Mouse (Mus musculus) testis, adult 2 months (tissue): ENCODE results near the gene Bmpr1a. TPM values are rescaled to one million over a fixed set of nuclear protein-coding genes. Genes with fewer than 3 reads are reported as not detected.

ENCODE experiments used
- H3K27ac ChIP-seq: fragments of 200-500 bp; 2 replicates; pipeline ENCODE4 v1.5.1; 2012; ENCODE audit warnings: low read depth, low read length; ENCODE audit not compliant: control insufficient read depth, insufficient read depth
- H3K27me3 ChIP-seq: fragments of 200-500 bp; 2 replicates; pipeline ENCODE4 v1.6.1; 2012; ENCODE audit warnings: mild to moderate bottlenecking, low read length, moderate library complexity; ENCODE audit not compliant: control insufficient read depth, insufficient read depth
- H3K36me3 ChIP-seq: fragments of 200-500 bp; 2 replicates; pipeline ENCODE4 v1.6.1; 2012; ENCODE audit warnings: mild to moderate bottlenecking, low read length; ENCODE audit not compliant: control insufficient read depth, insufficient read depth
- H3K4me1 ChIP-seq: fragments of 200-500 bp; 2 replicates; pipeline ENCODE4 v1.6.1; 2012; ENCODE audit warnings: low read length; ENCODE audit not compliant: control insufficient read depth, insufficient read depth
- H3K4me3 ChIP-seq: fragments of 200-500 bp; 2 replicates; pipeline ENCODE4 v1.5.1; 2012; ENCODE audit warnings: low read depth, mild to moderate bottlenecking, low read length, moderate library complexity, mixed read lengths; ENCODE audit not compliant: control insufficient read depth
- CTCF ChIP-seq: fragments of 200-500 bp; IDR thresholded peaks from 2 replicates; pipeline ENCODE4 v1.5.1; 2012; ENCODE audit warnings: low read depth, mild to moderate bottlenecking, inconsistent platforms, low read length, moderate library complexity; ENCODE audit not compliant: control insufficient read depth, insufficient read depth, insufficient replicate concordance
- POLR2A ChIP-seq: fragments of 200-500 bp; IDR thresholded peaks from 2 replicates; pipeline ENCODE4 v1.6.1; 2012; ENCODE audit warnings: low read depth, mild to moderate bottlenecking, inconsistent platforms, low read length, moderate library complexity; ENCODE audit not compliant: control insufficient read depth
- polyA plus RNA-seq: library from polyadenylated mRNA; depleted of rRNA; stranded (reverse); fragments of >200 nt; gene quantifications from 2 replicates; pipeline ENCODE4 v1.2.3, GENCODE M21; 2012

The Bmpr1a gene
- polyA plus RNA-seq, 1 experiment = 5.9 TPM

DNA sequence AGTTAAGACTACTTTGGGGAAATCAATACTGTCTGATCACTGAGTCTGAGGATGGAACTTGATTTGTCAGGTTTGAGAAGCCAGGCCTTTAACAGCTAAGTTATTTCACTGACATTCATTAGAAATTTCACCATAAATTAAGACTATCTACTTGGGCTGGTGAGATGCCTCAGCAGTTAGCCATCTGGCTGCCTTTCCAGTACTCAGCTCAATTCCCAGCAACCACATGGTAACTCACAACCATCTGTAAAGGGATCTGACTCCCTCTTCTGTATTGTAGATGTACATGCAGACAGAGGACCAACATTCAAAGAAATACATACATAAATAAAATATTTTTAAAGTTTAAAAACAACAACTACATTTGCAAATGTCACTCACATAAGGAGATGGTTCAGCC lies 51.3 kb downstream of the Bmpr1a start:
- Histone ChIP-seq H3K27me3 (no peaks in the 10 kb centered on the region), H3K4me3 (no peak overlapping the region), H3K4me1 (no peaks in the 10 kb centered on the region), H3K27ac (no peak overlapping the region), H3K36me3 (no peaks in the 10 kb centered on the region)
- TF ChIP-seq CTCF (no peak), POLR2A (no peak)

DNA sequence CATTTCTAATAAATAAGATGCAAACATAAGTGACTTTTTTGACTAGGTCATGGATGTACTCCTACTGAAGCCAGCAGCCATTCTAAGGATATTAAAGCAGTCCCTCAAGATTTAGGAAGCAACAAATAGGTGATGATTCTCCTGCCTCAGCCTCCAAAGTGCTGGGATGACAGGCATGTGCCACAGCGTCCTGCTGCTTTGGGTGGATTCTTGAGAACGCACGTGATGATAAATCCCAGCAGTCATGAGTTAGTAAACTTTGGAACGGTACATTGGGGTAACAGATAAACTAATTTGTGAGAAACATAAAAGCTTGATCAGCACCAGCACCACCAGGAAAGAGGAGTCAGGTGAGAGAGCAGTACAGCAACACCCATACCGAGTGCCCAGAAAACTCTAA lies 52.7 kb downstream of the Bmpr1a start:
- no peaks in the 10 kb centered on the region for H3K36me3 ChIP-seq

DNA sequence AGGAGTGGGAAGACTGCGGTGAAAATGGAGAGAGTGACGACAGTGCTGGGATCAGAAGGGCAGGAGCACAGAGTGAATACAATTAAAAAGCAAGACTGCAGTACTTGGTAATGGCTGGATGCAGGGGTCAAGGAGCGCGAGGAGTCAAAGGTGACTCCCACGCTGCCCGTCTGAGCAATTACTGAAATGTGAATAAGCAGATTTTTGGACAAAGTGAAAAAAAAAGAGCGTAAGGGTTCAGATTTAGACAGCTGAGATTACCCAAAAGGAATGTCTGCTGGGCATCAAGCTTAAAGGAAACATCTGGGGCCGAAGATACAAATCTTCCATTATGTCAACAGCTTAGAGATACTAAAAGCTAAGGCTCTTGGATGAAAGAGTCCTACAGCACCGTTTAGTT lies 53.3 kb downstream of the Bmpr1a start:
- no peak for TF ChIP-seq POLR2A
- TF ChIP-seq CTCF = no peak
- H3K4me1 ChIP-seq = no peaks in the 10 kb centered on the region
- H3K27me3 ChIP-seq = no peaks in the 10 kb centered on the region
- no peak overlapping the region for H3K27ac ChIP-seq
- no peak overlapping the region for H3K4me3 ChIP-seq
- H3K36me3 ChIP-seq = no peaks in the 10 kb centered on the region

More for the DNA sequence above, 52.7 kb downstream of the Bmpr1a start:
- Histone ChIP-seq H3K4me1 (no peaks in the 10 kb centered on the region), H3K27me3 (no peaks in the 10 kb centered on the region), H3K27ac (no peak overlapping the region), H3K4me3 (no peak overlapping the region)
- TF ChIP-seq POLR2A (no peak), CTCF (no peak)

DNA sequence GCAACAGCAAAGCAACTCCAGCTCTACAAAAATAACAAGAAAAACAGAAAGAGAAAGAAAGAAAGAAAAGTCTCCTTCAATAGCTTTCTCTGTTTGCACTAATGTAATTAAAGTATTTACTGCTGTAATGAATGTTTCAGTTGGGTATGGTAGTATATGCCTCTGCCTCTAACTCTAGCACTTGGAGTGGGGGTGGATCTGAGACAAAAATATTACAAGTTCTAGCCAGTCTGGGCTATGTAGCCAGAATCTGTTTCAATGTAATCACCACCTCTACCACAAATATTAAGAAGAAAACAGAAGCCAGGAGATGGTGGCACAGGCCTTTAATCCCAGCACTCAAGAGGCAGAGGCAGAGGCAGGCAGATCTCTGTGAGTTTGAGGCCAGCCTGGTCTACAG lies 54.7 kb downstream of the Bmpr1a start:
- no peaks in the 10 kb centered on the region for H3K36me3 ChIP-seq
- no peaks in the 10 kb centered on the region for H3K27me3 ChIP-seq
- no peak for TF ChIP-seq POLR2A
- TF ChIP-seq CTCF = no peak
- H3K4me1 ChIP-seq = no peaks in the 10 kb centered on the region
- H3K4me3 ChIP-seq = no peak overlapping the region
- H3K27ac ChIP-seq = no peak overlapping the region

DNA sequence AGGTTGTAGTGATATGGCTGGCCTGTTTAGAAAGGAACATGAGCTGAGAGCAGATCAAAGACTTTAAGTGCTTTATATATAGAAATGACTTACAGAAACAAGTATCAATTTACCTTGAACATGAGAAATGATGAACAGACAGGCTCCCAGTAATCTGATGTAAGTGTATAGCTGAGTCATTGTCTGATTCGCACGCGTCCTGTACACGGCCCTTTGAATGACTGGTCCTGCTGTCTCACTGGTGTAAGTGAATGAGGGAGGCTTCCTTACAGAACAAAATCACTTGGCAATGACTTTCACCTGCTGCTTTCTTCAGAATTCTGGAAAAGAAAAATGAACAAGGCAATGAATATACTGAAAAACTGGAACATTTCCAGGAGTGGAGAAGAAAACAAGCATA lies 55.5 kb downstream of the Bmpr1a start:
- no peaks in the 10 kb centered on the region for H3K4me1 ChIP-seq
- H3K27ac ChIP-seq = no peak overlapping the region
- no peaks in the 10 kb centered on the region for H3K36me3 ChIP-seq
- no peaks in the 10 kb centered on the region for H3K27me3 ChIP-seq
- TF ChIP-seq CTCF (no peak), POLR2A (no peak)
- H3K4me3 ChIP-seq = no peak overlapping the region

DNA sequence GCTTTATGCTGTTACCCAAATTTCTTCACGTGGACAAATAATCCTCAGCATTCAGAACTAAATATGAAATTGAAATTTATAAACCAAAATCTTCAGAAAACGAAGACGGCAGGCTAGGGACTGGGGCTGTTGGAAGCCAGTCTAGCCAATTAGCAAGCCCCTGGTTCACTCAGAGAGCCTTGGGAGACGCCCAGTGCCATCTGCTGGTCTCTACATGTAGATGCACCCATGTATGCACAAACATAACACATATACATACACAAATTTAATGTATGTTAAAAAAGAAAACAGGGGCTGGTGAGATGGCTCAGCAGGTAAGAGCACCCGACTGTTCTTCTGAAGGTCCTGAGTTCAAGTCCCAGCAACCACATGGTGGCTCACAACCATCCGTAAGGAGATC lies 56.5 kb downstream of the Bmpr1a start:
- no peaks in the 10 kb centered on the region for H3K27me3 ChIP-seq
- TF ChIP-seq POLR2A (no peak), CTCF (no peak)
- H3K27ac ChIP-seq = no peak overlapping the region
- H3K4me1 ChIP-seq = no peaks in the 10 kb centered on the region
- no peaks in the 10 kb centered on the region for H3K36me3 ChIP-seq
- H3K4me3 ChIP-seq = no peak overlapping the region

DNA sequence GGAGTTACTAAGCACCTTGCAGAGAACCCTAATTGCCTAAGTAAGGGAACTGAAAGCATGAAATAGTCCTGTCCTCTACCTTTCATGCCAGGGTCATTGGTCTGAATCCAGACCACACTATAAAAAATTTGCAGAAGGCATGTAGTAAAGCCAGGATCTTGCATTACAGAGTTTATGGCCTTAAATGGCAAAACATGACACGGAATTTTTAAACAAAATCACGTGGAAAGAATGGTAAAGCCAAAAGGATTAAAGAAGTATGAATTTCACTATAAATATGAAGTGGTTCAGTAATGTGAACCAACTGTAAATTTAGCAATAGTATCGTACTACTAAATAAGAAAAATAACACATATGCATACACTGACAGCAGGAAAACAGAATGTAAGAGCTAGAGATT lies 57.8 kb downstream of the Bmpr1a start:
- no peak overlapping the region for H3K27ac ChIP-seq
- H3K4me3 ChIP-seq = no peak overlapping the region
- no peaks in the 10 kb centered on the region for H3K36me3 ChIP-seq
- TF ChIP-seq POLR2A (no peak), CTCF (no peak)
- H3K4me1 ChIP-seq = no peaks in the 10 kb centered on the region
- no peaks in the 10 kb centered on the region for H3K27me3 ChIP-seq

DNA sequence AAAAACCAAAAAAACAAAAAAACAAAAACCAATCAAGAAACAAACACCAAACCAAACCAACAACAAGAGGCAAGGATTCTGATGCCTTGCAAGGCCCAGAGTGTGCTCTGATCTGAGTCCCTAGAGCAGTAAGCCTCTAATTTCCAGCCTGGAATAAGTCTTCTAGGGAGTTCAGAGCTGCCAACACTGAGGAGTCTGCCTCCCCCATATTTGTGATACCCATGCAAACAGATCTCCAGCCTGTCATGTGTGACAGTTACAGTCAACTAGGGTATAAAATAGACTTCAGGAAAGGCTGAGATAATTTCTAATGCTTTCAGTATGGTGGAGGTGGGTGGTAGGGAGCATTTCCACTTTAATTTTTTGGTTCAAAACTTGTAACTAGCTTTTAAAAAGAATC lies 58.2 kb downstream of the Bmpr1a start:
- Histone ChIP-seq H3K27ac (no peak overlapping the region), H3K4me1 (no peaks in the 10 kb centered on the region), H3K27me3 (no peaks in the 10 kb centered on the region), H3K4me3 (no peak overlapping the region), H3K36me3 (no peaks in the 10 kb centered on the region)
- TF ChIP-seq POLR2A (no peak), CTCF (no peak)
